Mouse (Mus musculus) CH12.LX (cell line): ENCODE results near the gene Stpg4. TPM values are rescaled to one million over a fixed set of nuclear protein-coding genes. Genes with fewer than 3 reads are reported as not detected.

ENCODE experiments used
- DNase-seq: peaks from one replicate; pipeline ENCODE4 v3.0.0-alpha.2; 2013; ENCODE audit errors: extremely low read depth
- H3K27ac ChIP-seq: 2 replicates; pipeline ENCODE4 v1.5.1; 2012; ENCODE audit warnings: low read depth, mild to moderate bottlenecking, control low read depth, moderate library complexity; ENCODE audit not compliant: insufficient read depth
- H3K27me3 ChIP-seq: replicated peaks from 2 replicates; pipeline ENCODE3; 2012; ENCODE audit warnings: inconsistent platforms
- H3K36me3 ChIP-seq, 2 experiments: replicated peaks in 1 of 2; 2 replicates each; pipeline versions ENCODE3 to v1.6.1; 2012; ENCODE audit warnings: inconsistent platforms in 1 of 2, low read length in 1 of 2, mild to moderate bottlenecking in 1 of 2, mixed read lengths in 1 of 2, moderate library complexity in 1 of 2; ENCODE audit not compliant: control insufficient read depth in 1 of 2, insufficient read depth in 1 of 2
- H3K4me1 ChIP-seq, 2 experiments: 2 replicates each; pipeline ENCODE4 v1.6.1; 2012; ENCODE audit warnings: inconsistent platforms in 1 of 2, moderate library complexity in 1 of 2; ENCODE audit not compliant: insufficient read depth in 2 of 2, control insufficient read depth in 1 of 2
- H3K4me2 ChIP-seq: 2 replicates; pipeline ENCODE4 v1.6.1; 2012; ENCODE audit warnings: low read depth, mild to moderate bottlenecking, control low read depth; ENCODE audit not compliant: poor library complexity, insufficient read depth, severe bottlenecking
- H3K4me3 ChIP-seq, 3 experiments: fragments of 150-350 bp in 1 of 3; sonication (generic) in 1 of 3; replicated peaks in 1 of 3; 2 replicates each; pipeline versions ENCODE3 to v1.5.1; 2011 to 2012; ENCODE audit warnings: low read depth in 2 of 3, low read length in 2 of 3, mild to moderate bottlenecking in 2 of 3, moderate library complexity in 2 of 3, control low read depth in 1 of 3, improper control_type of control experiment in 1 of 3, inconsistent platforms in 1 of 3, mixed read lengths in 1 of 3; ENCODE audit not compliant: poor library complexity in 1 of 3
- H3K79me2 ChIP-seq: replicated peaks from 2 replicates; pipeline ENCODE4 v1.6.1; 2012; ENCODE audit warnings: mild to moderate bottlenecking, moderate library complexity; ENCODE audit not compliant: control insufficient read depth, poor library complexity, insufficient read depth, severe bottlenecking; ENCODE audit errors: extremely low read depth
- H3K9ac ChIP-seq: 2 replicates; pipeline ENCODE4 v1.6.1; 2012; ENCODE audit warnings: low read depth, mild to moderate bottlenecking, control low read depth, moderate library complexity; ENCODE audit not compliant: insufficient read depth
- H3K9me3 ChIP-seq: replicated peaks from 2 replicates; pipeline ENCODE3; 2012; ENCODE audit warnings: low read length, inconsistent platforms, mixed read lengths
- BHLHE40 ChIP-seq: IDR thresholded peaks from 2 replicates; pipeline ENCODE4 v1.6.1; 2011; ENCODE audit warnings: mild to moderate bottlenecking, low read depth, low read length, improper control_type of control experiment
- CHD1 ChIP-seq: IDR thresholded peaks from 2 replicates; pipeline ENCODE4 v1.6.1; 2012; ENCODE audit warnings: low read depth, low read length, improper control_type of control experiment, inconsistent platforms
- CHD2 ChIP-seq: IDR thresholded peaks from 2 replicates; pipeline ENCODE4 v1.6.1; 2011; ENCODE audit warnings: low read length, improper control_type of control experiment
- ELF1 ChIP-seq: IDR thresholded peaks from 2 replicates; pipeline ENCODE4 v1.6.1; 2014; ENCODE audit warnings: low read depth, mild to moderate bottlenecking, inconsistent platforms, low read length, improper control_type of control experiment
- EP300 ChIP-seq: IDR thresholded peaks from 2 replicates; pipeline ENCODE4 v1.6.1; 2011; ENCODE audit warnings: low read length, improper control_type of control experiment
- ETS1 ChIP-seq: conservative IDR thresholded peaks from 2 replicates; pipeline ENCODE4 v1.6.1; 2012; ENCODE audit warnings: low read depth, mild to moderate bottlenecking, inconsistent platforms, low read length, improper control_type of control experiment, moderate library complexity
- GABPA ChIP-seq: IDR thresholded peaks from 2 replicates; pipeline ENCODE4 v1.6.1; 2012; ENCODE audit warnings: low read depth, low read length, improper control_type of control experiment, inconsistent platforms; ENCODE audit not compliant: insufficient replicate concordance
- HCFC1 ChIP-seq: IDR thresholded peaks from 2 replicates; pipeline ENCODE4 v1.6.1; 2012; ENCODE audit warnings: low read depth, mild to moderate bottlenecking, inconsistent platforms, low read length, improper control_type of control experiment
- IRF4 ChIP-seq: IDR thresholded peaks from 2 replicates; pipeline ENCODE4 v1.6.1; 2014; ENCODE audit warnings: low read depth, mild to moderate bottlenecking, inconsistent platforms, low read length, improper control_type of control experiment
- KAT2A ChIP-seq: IDR thresholded peaks from 2 replicates; pipeline ENCODE4 v1.6.1; 2012; ENCODE audit warnings: low read length, improper control_type of control experiment, inconsistent platforms; ENCODE audit not compliant: insufficient replicate concordance
- MAFK ChIP-seq: IDR thresholded peaks from 2 replicates; pipeline ENCODE4 v1.6.1; 2011; ENCODE audit warnings: low read length, improper control_type of control experiment; ENCODE audit not compliant: insufficient replicate concordance
- MAX ChIP-seq: IDR thresholded peaks from 2 replicates; pipeline ENCODE4 v1.6.1; 2011; ENCODE audit warnings: low read length, improper control_type of control experiment
- MAZ ChIP-seq: IDR thresholded peaks from 2 replicates; pipeline ENCODE4 v1.6.1; 2012; ENCODE audit warnings: low read depth, mild to moderate bottlenecking, inconsistent platforms, low read length, improper control_type of control experiment, moderate library complexity
- MEF2A ChIP-seq: IDR thresholded peaks from 2 replicates; pipeline ENCODE4 v1.6.1; 2014; ENCODE audit warnings: low read depth, mild to moderate bottlenecking, inconsistent platforms, low read length, improper control_type of control experiment, borderline replicate concordance
- MYC ChIP-seq: IDR thresholded peaks from 2 replicates; pipeline ENCODE4 v1.6.1; 2011; ENCODE audit warnings: low read depth, mild to moderate bottlenecking, improper control_type of control experiment, low read length
- RCOR1 ChIP-seq: conservative IDR thresholded peaks from 2 replicates; pipeline ENCODE4 v1.6.1; 2012; ENCODE audit warnings: low read depth, mild to moderate bottlenecking, inconsistent platforms, low read length, improper control_type of control experiment
- TCF12 ChIP-seq: IDR thresholded peaks from 2 replicates; pipeline ENCODE4 v1.6.1; 2014; ENCODE audit warnings: low read depth, mild to moderate bottlenecking, inconsistent platforms, low read length, improper control_type of control experiment
- ZKSCAN1 ChIP-seq: IDR thresholded peaks from 2 replicates; pipeline ENCODE4 v1.6.1; 2012; ENCODE audit warnings: low read depth, inconsistent platforms, low read length, improper control_type of control experiment, borderline replicate concordance
- ZNF384 ChIP-seq: IDR thresholded peaks from 2 replicates; pipeline ENCODE4 v1.6.1; 2012; ENCODE audit warnings: low read depth, low read length, improper control_type of control experiment, inconsistent platforms
- dilution Hi-C: fragments of 300-500 bp; cut with MboI; formaldehyde crosslinking; loops from 2 replicates; pipeline ENCODE4 v1.14.3; 2020; ENCODE audit warnings: low sequenced_read_pairs; ENCODE audit not compliant: extremely low pct_unique_long_range_greater_than_20kb, extremely low pct_ligation_motif_present
- in situ Hi-C: fragments of 300-500 bp; cut with MboI; formaldehyde crosslinking; loops from 3 replicates; pipeline ENCODE4 v1.14.3; 2019; ENCODE audit warnings: low sequenced_read_pairs, low pct_ligation_motif_present, low pct_unique_long_range_greater_than_20kb, mixed read lengths
- polyA plus RNA-seq: library from polyadenylated mRNA; unstranded; fragments of >175 nt; gene quantifications from 2 replicates; pipeline ENCODE4 v1.2.1, GENCODE M21; 2012; ENCODE audit warnings: low read depth; ENCODE audit not compliant: insufficient read length
- total RNA-seq, 2 experiments: library from RNA; depleted of rRNA; stranded (reverse); fragments of 300-350 nt in 1 of 2; fragments of >200 nt in 1 of 2; gene quantifications; 2 replicates each; pipeline ENCODE4 v1.2.3; 2012 to 2014

The Stpg4 gene
- total and polyA plus RNA-seq, 3 experiments: not detected

DNA sequence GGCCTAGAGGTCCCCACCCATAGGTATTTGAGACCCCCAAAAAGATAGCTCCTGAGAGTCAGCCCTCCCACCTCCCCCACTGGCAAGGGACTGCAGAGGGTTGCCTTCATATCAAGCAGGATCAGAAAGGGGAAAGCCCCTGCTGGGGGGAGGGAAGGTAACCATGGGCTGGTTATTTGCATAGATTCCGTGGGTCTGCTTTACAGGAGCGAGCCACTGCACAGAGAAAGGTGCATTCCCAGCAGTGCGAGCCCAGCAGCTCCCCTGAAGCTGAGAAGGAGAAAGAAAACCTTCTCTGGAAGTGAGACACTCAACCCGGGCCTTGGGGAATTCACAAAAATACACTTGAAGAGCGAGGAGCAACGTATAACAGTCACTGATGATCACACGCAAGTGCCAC, 9.5 kb downstream of the Stpg4 start:
- Histone ChIP-seq H3K9ac (no peak overlapping the region; the same call in 1 of the 2 replicates), H3K4me1 (peaks cover 18 to 23% of the 10 kb centered on the region in 2 experiments), H3K9me3 (no peaks in the 10 kb centered on the region), H3K27ac (0 out of 2 replicates have a peak overlapping the region, but pooled peaks have one; percentile 8), H3K4me3 (no peak overlapping the region)
- in situ Hi-C loops: no loop called here
- DNase-seq: peak; percentile 84
- TF ChIP-seq MYC: no peak
- no peak for TF ChIP-seq ZKSCAN1
- TF ChIP-seq MEF2A: peak; percentile 73
- peak; percentile 84; the same call in 1 of the 2 replicates for TF ChIP-seq MAZ
- peak; percentile 87 for TF ChIP-seq EP300
- TF ChIP-seq BHLHE40: peak; percentile 58; the same call in 1 of the 2 replicates
- TF ChIP-seq ETS1: peak; percentile 60
- peak; percentile 24; the same call in 1 of the 2 replicates for TF ChIP-seq ELF1
- no peak for TF ChIP-seq MAX
- 0 out of 2 replicates have a peak, but pooled peaks have one; percentile 32 for TF ChIP-seq MAFK
- peak; percentile 83; the same call in 1 of the 2 replicates for TF ChIP-seq RCOR1
- TF ChIP-seq IRF4: peak; percentile 54; the same call in 1 of the 2 replicates
- no peak for TF ChIP-seq GABPA
- TF ChIP-seq CHD2: peak; percentile 86
- TF ChIP-seq, all 38 proteins: peak for 10
- Histone ChIP-seq H3K27me3 (no peaks in the 10 kb centered on the region), H3K4me2 (peak overlapping the region; percentile 72), H3K36me3 (peaks cover 0 to 19% of the 10 kb centered on the region in 2 experiments), H3K79me2 (no peaks in the 10 kb centered on the region)
- dilution Hi-C loops: no loop called here

DNA sequence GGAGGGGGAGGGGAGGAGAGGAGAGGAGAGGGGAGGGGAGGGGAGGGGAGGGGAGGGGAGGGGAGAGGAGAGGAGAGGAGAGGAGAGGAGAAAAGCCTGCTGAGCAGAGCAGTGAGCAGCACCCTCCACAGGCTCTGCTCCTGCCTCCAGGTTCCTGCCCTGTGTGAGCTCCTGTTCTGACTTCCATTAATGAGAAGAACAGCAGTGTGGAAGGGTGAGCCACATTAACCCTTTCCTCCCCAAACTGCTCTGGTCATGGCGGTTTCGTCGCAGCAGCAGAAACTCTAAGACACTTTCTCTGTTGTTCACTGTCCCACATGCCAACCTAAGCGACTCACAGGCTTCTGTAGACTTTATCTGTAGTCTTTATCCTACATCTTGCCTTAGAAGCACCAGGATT, 20.9 kb downstream of the Stpg4 start:
- Histone ChIP-seq H3K4me1 (no peaks in the 10 kb centered on the region), H3K4me2 (no peak overlapping the region), H3K4me3 (no peak overlapping the region), H3K36me3 (no peaks in the 10 kb centered on the region), H3K27ac (no peak overlapping the region), H3K9ac (no peak overlapping the region), H3K79me2 (no peaks in the 10 kb centered on the region), H3K27me3 (no peaks in the 10 kb centered on the region), H3K9me3 (no peaks in the 10 kb centered on the region)
- TF ChIP-seq KAT2A (no peak), HCFC1 (no peak), EP300 (no peak), CHD1 (no peak), ZNF384 (no peak), TCF12 (no peak), GABPA (no peak)
- in situ Hi-C loops: no loop called here
- no peak for DNase-seq
- dilution Hi-C loops: no loop called here
